Mouse (Mus musculus) bone marrow macrophage, adult 2 months (primary cell): ENCODE measurements around the gene Dnah14.

Source experiments
- CTCF ChIP-seq: IDR thresholded peaks from 2 replicates; pipeline ENCODE4 v1.5.1; 2012; ENCODE audit warnings: low read depth, mild to moderate bottlenecking, low read length, moderate library complexity
- POLR2A ChIP-seq: IDR thresholded peaks from 2 replicates; pipeline ENCODE4 v1.6.1; 2012; ENCODE audit warnings: mild to moderate bottlenecking, low read depth, low read length, borderline replicate concordance

GRCm38 (mm10) chr1:181847396-181847795, 271.0 kb downstream of the Dnah14 start:
- no peak for TF ChIP-seq POLR2A
- TF ChIP-seq CTCF = no peak
